In the genomic region with DNA sequence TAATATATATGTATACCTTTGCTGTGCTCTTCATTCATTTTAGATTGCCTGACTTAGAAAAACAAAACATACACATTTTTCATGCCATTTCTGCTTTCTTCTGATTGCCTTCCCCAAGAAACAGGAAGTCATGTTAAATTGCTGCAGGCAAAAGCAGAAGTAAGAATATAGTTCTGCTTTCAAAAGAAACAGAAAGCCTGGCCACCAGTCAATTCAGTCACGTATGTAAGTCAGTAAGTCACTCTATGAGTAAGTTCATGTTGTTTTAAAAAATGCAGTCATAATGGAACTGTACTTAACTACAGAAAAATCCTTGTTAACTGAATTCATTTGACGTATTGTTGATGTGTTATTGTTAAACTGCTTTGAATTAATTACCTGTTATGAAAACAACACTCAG, we compare ENCODE assay signal across 10 mouse cellular contexts.
DNase-seq lines count a peak whose midpoint lies in the region; ATAC-seq lines count a peak whose summit lies in the region.
"Had no signal": no experiment of that assay in that cellular context is flagged by ENCODE, and none has a peak within 500 bp of the region (broad histone marks: within the 10 kb centered on the region; RNA-seq: fewer than 3 reads in every experiment).

No protein-coding gene starts in this region.

- no peak overlapping the region for H3K9ac ChIP-seq in heart, embryonic 12.5 days
- H3K9ac ChIP-seq: midbrain, embryonic 15.5 days had no signal

- no peaks in the 10 kb centered on the region for H3K9me3 ChIP-seq in heart, embryonic 12.5 days (replicated peaks)
- H3K9me3 ChIP-seq in limb, embryonic 10.5 days (replicated peaks), result no peaks in the 10 kb centered on the region
- H3K9me3 ChIP-seq: hindbrain, embryonic 10.5 days; midbrain, embryonic 15.5 days had no signal

- H3K4me1 ChIP-seq in heart, embryonic 12.5 days (replicated peaks), result no peaks in the 10 kb centered on the region
- H3K4me1 ChIP-seq in limb, embryonic 10.5 days, result no peaks in the 10 kb centered on the region
- H3K4me1 ChIP-seq: hindbrain, embryonic 10.5 days; midbrain, embryonic 15.5 days had no signal

- no peaks in the 10 kb centered on the region for H3K36me3 ChIP-seq in heart, embryonic 12.5 days
- no peaks in the 10 kb centered on the region for H3K36me3 ChIP-seq in limb, embryonic 10.5 days

- H3K27me3 ChIP-seq in heart, embryonic 12.5 days (replicated peaks), result no peaks in the 10 kb centered on the region
- no peaks in the 10 kb centered on the region for H3K27me3 ChIP-seq in limb, embryonic 10.5 days (ENCODE audit: low read depth, poor library complexity, severe bottlenecking)
- H3K27me3 ChIP-seq: midbrain, embryonic 15.5 days had no signal

- H3K4me3 ChIP-seq in heart, embryonic 12.5 days, result no peak overlapping the region
- no peak overlapping the region for H3K4me3 ChIP-seq in limb, embryonic 10.5 days
- H3K4me3 ChIP-seq: hindbrain, embryonic 10.5 days; midbrain, embryonic 15.5 days had no signal

- WGBS in heart, embryonic 12.5 days, result 75% methylated on average over 2 of the region's 2 CpGs
- WGBS in limb, embryonic 10.5 days, result 86% methylated on average over 2 of the region's 2 CpGs

- H3K4me2 ChIP-seq in heart, embryonic 12.5 days, result no peak overlapping the region
- H3K4me2 ChIP-seq: midbrain, embryonic 15.5 days had no signal

- H3K27ac ChIP-seq in heart, embryonic 12.5 days (ENCODE audit: poor library complexity, severe bottlenecking), result no peak overlapping the region
- H3K27ac ChIP-seq in limb, embryonic 10.5 days, result no peak overlapping the region
- H3K27ac ChIP-seq: hindbrain, embryonic 10.5 days; midbrain, embryonic 15.5 days had no signal

- no peak for ATAC-seq in heart, embryonic 12.5 days (ENCODE audit: insufficient number of reproducible peaks, low FRiP score)
- ATAC-seq: midbrain, embryonic 15.5 days had no signal

- DNase-seq in heart, adult 11 months, result peak; percentile 85
- DNase-seq in spleen, adult 18-20 months, result peak; percentile 47 to 69
- no peak for DNase-seq in spleen, adult 12 weeks (ENCODE audit: low spot score)
- peak; percentile 72 for DNase-seq in lung, postnatal 25 days (ENCODE audit: low spot score)
- DNase-seq in thymus, postnatal 36 days, result peak; percentile 6 to 7
- DNase-seq in cerebellum, postnatal 14 days, result no peak
- DNase-seq in limb, embryonic 10.5 days (ENCODE audit: low spot score), result no peak

Comparison
In these comparisons a context has a peak if more than half of its experiments do, and no peak if none do; other contexts are left out.
1. DNase-seq: peak in heart, adult 11 months (single experiment), spleen, adult 18-20 months (2 of 2), lung, postnatal 25 days (single experiment) and thymus, postnatal 36 days (2 of 2); none in spleen, adult 12 weeks (single experiment), cerebellum, postnatal 14 days (0 of 2) and limb, embryonic 10.5 days (single experiment).